Mouse (Mus musculus) embryonic stem cell, embryonic (primary cell): ENCODE data around the gene Dgat2.

Source experiments
- CTCF ChIA-PET, 4 experiments: fragments of 300-600 bp in 2 of 4; fragments of 350-600 bp in 2 of 4; sonication (Branson Sonifier 250); formaldehyde crosslinking; loops; one replicate each; lab custom pipeline; 2022; ENCODE audit warnings: inconsistent platforms in 2 of 4; lab: Charles Lee
- POLR2A ChIA-PET, 4 experiments: fragments of 300-600 bp in 2 of 4; fragments of 350-600 bp in 2 of 4; sonication (Branson Sonifier 250); formaldehyde crosslinking; loops; one replicate each; lab custom pipeline; 2022; ENCODE audit warnings: antibody characterized with exemption in 4 of 4, inconsistent platforms in 1 of 4; lab: Charles Lee

Dgat2 gene

DNA sequence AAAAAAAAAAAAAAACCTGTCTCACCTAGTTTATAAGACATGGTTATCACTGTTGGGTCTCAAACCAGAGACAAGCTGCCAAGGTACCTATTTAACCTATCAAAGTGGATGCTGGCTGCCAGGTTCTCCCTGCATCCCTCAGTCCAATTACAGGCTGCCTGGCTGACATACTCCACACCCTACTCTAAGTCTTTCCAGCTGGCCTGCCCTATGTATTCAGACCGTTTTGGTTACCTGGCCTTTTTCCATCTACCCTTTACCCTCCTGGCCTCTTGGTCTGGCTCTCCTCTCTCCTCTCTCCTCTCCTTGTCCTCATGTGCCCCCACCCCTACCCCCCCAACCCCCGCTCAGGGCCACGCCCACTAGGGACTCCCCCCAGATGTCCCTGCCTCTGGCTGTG is 65.7 kb downstream of the Dgat2 start:
- CTCF ChIA-PET = interaction anchor here in 1 of 4 experiments (0.6 kb wide), 1 partner anchor 12 kb away, joined by 3 read pairs; no protein-coding TSS in a partner anchor
- POLR2A ChIA-PET = interaction anchor here in 2 of 4 experiments (0.6 to 1.8 kb wide), 3 partner anchors 12 to 649 kb away, joined by 3 to 5 read pairs (median 4); no protein-coding TSS in a partner anchor

DNA sequence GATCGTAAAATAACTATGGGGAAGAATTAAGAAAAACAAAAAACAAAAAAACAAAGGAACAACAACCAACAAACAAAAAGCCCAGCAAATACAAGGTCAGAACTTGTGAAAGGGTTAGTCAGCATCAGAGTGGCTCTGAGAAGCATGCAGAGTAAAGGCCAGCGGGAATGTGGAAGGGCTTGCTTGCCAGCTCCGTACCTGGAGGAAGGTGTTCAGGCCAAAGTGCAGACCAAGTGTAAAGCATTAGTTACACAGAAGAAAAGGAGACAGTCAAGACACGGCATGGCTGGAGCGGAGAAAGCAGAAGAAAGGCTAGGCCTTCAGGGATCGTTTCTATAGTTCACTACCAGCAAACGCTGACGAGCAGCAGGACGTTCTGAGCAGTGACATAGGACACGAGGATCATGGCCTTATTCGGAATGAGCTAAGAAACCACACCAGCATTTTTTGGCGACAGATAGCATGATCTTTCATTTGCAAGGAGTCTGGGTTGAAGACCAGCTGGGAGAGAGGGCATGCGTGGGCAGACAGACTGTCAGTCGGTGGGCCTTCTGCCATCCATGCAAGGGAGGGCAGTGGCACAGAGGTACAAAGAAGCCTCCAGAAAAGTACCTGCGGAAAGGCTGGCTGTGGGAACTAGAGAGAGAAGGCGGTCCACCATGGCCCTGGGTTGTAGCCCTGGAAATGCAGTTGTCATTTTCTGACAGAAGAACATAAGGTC is 68.4 kb downstream of the Dgat2 start:
- POLR2A ChIA-PET = interaction anchor here in 2 of 4 experiments (1.1 to 1.5 kb wide), 3 partner anchors 26 to 68 kb away, joined by 3 to 8 read pairs (median 4); partner anchors contain the start of genes Dgat2 (in 1 of the 2) and Uvrag (in 1 of the 2)
- CTCF ChIA-PET = interaction anchor here in 1 of 4 experiments (0.9 kb wide), 1 partner anchor 637 kb away, joined by 4 read pairs; no protein-coding TSS in a partner anchor

GRCm38 (mm10) chr7:99107566-99107965 is 75.0 kb downstream of the Dgat2 start:
- ChIA-PET POLR2A (no interaction called here), CTCF (interaction anchor here (0.5 to 1.4 kb wide), 27 partner anchors 9 to 679 kb away, joined by 3 to 8 read pairs (median 3); no protein-coding TSS in a partner anchor)

GRCm38 (mm10) chr7:99106714-99107270 is 75.7 kb downstream of the Dgat2 start:
- ChIA-PET POLR2A (no interaction called here), CTCF (interaction anchor here (0.6 to 2.0 kb wide), 7 partner anchors 8 to 155 kb away, joined by 3 to 10 read pairs (median 3); no protein-coding TSS in a partner anchor)
